Comparison of ENCODE assay signal across 3 mouse cellular contexts in genomic region chr1:46325942-46326341, GRCm38 (mm10).
ATAC-seq lines count a peak whose summit lies in the region.
"Not testable (repeated sequence)": the region's sequence is repeated elsewhere in the genome, so short reads cannot be mapped to it uniquely, and the experiment has no call there.

No protein-coding gene starts in this region.

- not testable (repeated sequence) for H3K4me2 ChIP-seq in neural tube, embryonic 13.5 days; neural tube, embryonic 14.5 days (ENCODE audit: low read depth, low read length); neural tube, embryonic 15.5 days

- H3K9ac ChIP-seq in neural tube, embryonic 13.5 days; neural tube, embryonic 14.5 days (replicated peaks; ENCODE audit: low read depth, low read length); neural tube, embryonic 15.5 days (replicated peaks): not testable (repeated sequence)

- H3K36me3 ChIP-seq in neural tube, embryonic 13.5 days; neural tube, embryonic 14.5 days (ENCODE audit: control insufficient read depth, insufficient read depth, low read length); neural tube, embryonic 15.5 days: not testable (repeated sequence)

- not testable (repeated sequence) for H3K27me3 ChIP-seq in neural tube, embryonic 13.5 days; neural tube, embryonic 14.5 days (ENCODE audit: control insufficient read depth, insufficient read depth, low read length); neural tube, embryonic 15.5 days (replicated peaks)

- not testable (repeated sequence) for H3K4me3 ChIP-seq in neural tube, embryonic 13.5 days; neural tube, embryonic 14.5 days (ENCODE audit: low read depth, low read length); neural tube, embryonic 15.5 days (replicated peaks)

- not testable (repeated sequence) for H3K4me1 ChIP-seq in neural tube, embryonic 13.5 days (replicated peaks); neural tube, embryonic 14.5 days (ENCODE audit: control insufficient read depth, insufficient read depth, low read length); neural tube, embryonic 15.5 days

- not testable (repeated sequence) for H3K9me3 ChIP-seq in neural tube, embryonic 13.5 days; neural tube, embryonic 14.5 days (ENCODE audit: control insufficient read depth, low read length); neural tube, embryonic 15.5 days (replicated peaks)

- ATAC-seq in neural tube, embryonic 13.5 days (ENCODE audit: low read depth) = peak; percentile 63
- peak; percentile 81 for ATAC-seq in neural tube, embryonic 14.5 days (ENCODE audit: low read depth)
- ATAC-seq in neural tube, embryonic 15.5 days (ENCODE audit: low FRiP score) = peak; percentile 83

- not testable (repeated sequence) for H3K27ac ChIP-seq in neural tube, embryonic 13.5 days (replicated peaks); neural tube, embryonic 14.5 days (ENCODE audit: low read depth, low read length); neural tube, embryonic 15.5 days (replicated peaks)
